Mouse (Mus musculus) thymus, postnatal 36 days (tissue): ENCODE results near the gene Sap30.
A peak's percentile ranks its signal among the peaks of the same experiment; 100 is the strongest.
"Not testable (repeated sequence)": the region's sequence is repeated elsewhere in the genome, so short reads cannot be mapped to it uniquely, and the experiment has no call there.

Experiments
- DNase-seq, 2 experiments: peaks; one replicate each; pipeline ENCODE4 v3.0.0; 2022; ENCODE audit warnings: mixed read lengths in 2 of 2

Gene Sap30

DNA sequence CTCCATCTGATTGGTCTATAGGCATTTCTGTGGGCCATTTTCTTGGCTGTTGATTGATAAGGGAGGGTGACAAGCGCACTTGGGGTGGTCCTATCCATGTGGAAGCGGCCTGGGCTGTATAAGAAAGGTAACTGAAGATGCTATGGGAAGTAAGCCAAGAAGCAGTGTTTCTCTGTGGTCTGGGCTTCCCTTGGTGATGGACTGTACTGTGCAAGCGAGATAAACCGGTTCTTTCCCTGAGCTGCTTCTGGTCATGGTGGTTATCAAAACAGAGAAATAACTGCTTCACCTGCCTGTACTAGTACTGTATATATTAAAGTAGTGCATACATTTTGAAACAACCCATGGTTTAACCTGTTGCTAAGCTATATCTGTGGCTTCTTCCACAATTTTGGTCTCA is 4.2 kb upstream of the Sap30 start:
- DNase-seq, result no peak

DNA sequence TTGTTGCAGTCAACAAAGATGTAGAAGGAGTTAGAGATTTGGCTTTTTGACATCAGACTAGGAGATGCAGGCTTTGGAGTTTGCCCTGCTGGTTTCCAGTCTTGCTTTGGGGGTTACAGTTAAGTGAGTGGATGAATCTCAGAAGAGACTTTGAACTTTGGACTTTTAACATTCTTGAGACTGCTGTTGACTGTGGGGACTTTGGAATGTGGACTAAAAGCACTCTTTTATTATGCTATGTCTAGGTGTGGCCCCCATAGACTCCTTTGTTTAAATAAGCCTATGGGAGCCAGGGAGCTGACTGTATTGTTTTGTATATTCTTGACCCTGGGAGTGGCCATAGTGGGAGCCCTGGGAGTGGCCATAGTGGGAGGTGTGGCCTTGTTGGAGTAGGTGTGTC is 2.2 kb upstream of the Sap30 start:
- DNase-seq, result no peak

GRCm38 (mm10) chr8:57489366-57489765 is 1.7 kb upstream of the Sap30 start:
- DNase-seq, result no peak

GRCm38 (mm10) chr8:57488312-57488765 is 679 bp upstream of the Sap30 start:
- peak; percentile 62 to 72 for DNase-seq

- DNase-seq, result peak; percentile 44 to 60
Measured at GRCm38 (mm10) chr8:57486491-57487440, 894 bp downstream of the Sap30 start.

- no peak for DNase-seq
Measured at GRCm38 (mm10) chr8:57480606-57481005, 7.1 kb downstream of the Sap30 start.

- no peak for DNase-seq
Measured at GRCm38 (mm10) chr8:57479700-57480099, 8.0 kb downstream of the Sap30 start.

GRCm38 (mm10) chr8:57478406-57478805 is 9.3 kb downstream of the Sap30 start:
- no peak for DNase-seq

GRCm38 (mm10) chr8:57473751-57474150 is 13.9 kb downstream of the Sap30 start:
- no peak for DNase-seq

- no peak for DNase-seq
Measured at GRCm38 (mm10) chr8:57470863-57471262, 16.8 kb downstream of the Sap30 start.

DNA sequence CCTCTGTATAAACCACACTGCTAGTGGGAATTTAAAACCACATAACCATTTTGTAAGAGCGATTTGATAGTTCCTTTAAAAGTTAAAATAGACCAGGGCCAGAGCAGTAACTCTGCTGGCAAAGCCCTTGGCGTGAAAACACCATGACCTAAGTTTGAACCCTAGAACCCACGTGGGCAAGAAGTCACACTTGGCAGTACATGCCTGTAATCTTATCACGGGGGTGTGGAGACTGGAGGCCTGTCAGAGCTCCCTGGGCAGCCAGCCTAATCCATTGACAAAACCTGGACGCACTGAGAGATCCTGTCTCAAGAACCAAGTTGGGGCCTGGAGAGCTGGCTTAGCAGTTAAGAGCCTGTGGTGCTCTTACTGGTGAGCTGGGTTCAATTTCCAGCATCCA is 19.0 kb downstream of the Sap30 start:
- DNase-seq, result no peak

DNA sequence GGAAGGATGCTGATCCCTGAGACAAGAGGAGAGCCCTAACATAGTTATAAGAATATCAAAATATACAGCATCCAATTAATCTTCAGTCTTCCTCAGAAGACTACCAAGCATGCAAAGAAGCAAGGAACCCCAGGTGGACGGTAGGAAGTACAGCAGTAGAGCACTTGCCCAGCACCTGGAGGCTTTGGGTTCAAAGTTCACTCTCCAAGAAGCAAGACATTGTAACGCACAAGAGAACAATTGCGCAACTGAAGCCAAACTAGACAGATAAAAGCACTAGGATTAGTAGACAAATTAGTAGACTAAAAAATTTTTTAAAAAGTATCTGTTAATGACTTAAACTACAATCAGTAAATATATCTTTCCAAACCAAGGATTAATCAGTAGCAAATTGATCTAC is 23.9 kb downstream of the Sap30 start:
- no peak for DNase-seq

GRCm38 (mm10) chr8:57462839-57463238 is 24.8 kb downstream of the Sap30 start:
- no peak for DNase-seq

DNA sequence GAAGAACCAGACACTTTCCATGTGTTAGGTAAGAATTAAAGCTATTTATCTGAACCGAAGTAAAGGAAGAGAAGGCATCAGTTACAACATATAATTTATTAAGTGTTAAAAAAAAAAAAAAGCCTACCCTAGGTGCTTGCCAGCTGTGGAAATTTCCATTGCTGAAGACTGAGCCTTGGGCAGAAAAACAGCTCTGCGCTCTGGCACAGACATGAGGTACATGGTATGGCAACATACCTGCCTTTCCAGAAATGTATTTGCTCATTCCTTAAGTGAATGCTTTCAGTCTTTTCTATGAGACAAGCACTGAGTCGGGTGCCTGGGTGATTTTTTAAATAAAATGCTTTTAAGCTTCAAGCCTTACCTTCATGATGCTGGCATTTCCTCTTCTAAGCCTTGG is 29.7 kb downstream of the Sap30 start:
- DNase-seq, result no peak

DNA sequence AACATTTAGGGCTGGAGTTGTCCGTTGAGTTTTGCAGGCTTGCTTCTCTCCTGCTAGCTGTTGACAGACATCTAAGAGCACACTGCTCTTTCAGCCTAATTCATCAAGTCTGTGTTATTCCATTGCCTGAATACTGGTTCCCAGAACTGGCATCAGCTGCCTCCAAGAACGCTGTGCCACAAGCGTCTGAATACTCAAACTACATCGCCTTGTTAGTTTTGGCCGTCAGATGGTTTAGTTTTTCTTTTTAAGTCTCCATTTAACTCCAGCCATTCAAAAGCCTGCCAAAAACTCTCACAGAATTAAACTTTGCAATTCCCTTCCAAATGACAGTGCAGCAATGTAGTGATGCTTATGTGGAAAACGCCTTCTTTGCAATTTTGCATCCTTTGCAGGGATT is 30.5 kb downstream of the Sap30 start:
- DNase-seq, result no peak

DNA sequence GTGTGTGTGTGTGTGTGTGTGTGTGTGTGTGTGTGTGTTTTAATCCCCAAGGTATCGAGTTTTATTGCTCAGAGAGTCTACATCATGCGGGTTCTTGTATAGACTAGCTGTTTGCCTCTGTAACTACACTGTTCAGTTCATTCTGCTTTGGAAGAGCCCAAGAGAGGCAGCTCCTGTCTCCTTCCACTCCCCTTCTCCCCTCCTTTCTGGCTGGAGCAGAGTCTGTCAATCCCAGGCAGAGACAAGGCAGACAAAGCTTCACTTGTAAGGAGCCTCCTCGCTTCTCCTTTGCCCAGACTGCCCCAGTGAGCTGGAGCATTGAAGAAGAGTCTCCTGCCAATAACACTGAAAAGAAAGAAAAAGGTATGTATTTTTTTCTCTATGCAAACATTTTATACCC is 31.9 kb downstream of the Sap30 start, which contains the start of gene Scrg1:
Gene Scrg1 (plus strand): TSS at position 159 of the 400 bp plus-strand sequence.
- DNase-seq, result no peak

DNA sequence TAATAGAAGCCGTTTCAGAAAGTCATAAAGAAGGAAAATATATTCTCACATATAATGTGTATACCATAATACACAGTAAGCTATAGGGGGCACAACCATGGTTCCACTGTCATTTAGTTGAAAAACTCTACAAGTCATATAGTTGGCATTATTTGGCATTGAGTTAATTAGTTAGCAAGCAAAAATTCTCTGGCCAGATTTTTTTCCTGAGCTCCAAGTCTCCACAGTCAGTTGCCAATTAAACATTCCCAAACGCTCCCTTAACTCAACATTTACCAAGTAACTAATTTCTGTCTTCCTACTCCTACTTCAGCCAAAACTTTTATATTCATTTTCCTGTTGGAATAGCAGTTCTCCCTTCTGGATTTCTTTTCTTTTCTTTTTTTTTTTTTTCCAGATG is 34.3 kb downstream of the Sap30 start:
- DNase-seq, result no peak

DNA sequence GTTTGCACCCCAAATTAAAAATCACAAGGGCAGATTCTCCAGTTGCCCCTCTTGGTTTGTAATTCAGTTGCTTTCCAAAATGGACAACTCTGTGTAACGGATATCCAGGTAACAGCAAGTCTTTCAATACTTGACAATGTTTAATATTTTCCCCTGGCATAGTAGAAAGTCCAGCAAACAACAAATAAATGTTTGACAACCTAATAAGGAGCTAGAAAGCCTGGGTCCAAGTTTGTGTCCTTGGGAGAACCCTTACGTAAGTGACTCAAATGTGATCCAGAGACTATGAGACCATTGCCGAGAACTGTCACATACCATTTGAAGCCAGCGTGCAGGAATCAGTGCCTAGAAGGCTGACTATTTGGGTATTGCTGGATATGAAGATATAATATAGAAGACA is 35.8 kb downstream of the Sap30 start:
- DNase-seq, result no peak

DNA sequence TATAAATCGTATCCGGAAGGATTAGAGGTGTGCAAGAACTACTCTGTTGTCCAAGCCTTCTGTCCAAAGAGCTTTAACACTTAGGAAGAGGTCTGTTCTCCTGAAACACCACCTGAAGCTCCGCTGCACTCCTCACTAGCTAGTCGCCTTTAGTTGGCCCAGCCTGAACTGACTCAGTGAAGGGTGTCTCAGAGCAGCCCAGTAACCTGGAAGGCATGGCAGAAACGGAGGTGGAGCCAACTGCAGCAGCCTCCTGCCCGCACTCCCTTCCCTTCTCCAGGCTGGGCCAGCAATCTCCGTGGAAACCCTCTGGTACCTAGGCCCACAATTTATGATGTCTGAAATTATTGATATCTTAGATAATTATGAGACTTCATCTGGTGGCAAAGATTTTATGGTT is 36.9 kb downstream of the Sap30 start:
- no peak for DNase-seq

GRCm38 (mm10) chr8:57445901-57446300 is 41.8 kb downstream of the Sap30 start:
- DNase-seq, result not testable (repeated sequence)

GRCm38 (mm10) chr8:57443289-57443688 is 44.4 kb downstream of the Sap30 start:
- no peak for DNase-seq

DNA sequence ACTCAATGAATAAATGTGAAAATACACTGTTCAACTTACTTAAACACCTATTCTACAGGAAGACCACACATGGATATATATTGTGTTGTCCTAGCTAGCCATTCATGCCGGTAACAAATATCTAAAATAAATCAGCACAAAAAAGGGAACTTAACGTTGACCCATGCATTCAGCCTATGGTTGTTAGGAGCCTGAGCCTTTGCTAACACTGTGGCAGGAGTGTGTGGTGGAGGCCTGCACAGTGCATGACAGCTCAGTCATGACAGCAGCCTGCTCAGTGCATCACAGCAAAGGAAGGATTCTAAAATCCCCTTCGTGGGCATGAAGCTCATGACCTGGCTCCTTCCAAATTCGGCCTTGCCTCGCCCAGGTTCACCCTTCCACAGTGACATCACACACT is 46.1 kb downstream of the Sap30 start:
- DNase-seq, result no peak

- no peak for DNase-seq
Measured at GRCm38 (mm10) chr8:57441131-57441530, 46.5 kb downstream of the Sap30 start.

GRCm38 (mm10) chr8:57436437-57436796 is 51.2 kb downstream of the Sap30 start:
- no peak for DNase-seq
